Mouse (Mus musculus) ovary, adult 18-20 months (tissue): ENCODE data around the gene Gstp2.

ENCODE experiments used
- DNase-seq: peaks from one replicate; pipeline ENCODE4 v3.0.0; 2022; ENCODE audit warnings: low spot score, mixed read lengths

Gene Gstp2

GRCm38 (mm10) chr19:4045966-4046865, at the start of gene Gstp2:
Gene Gstp2, minus strand, starts transcription at chr19:4046023.
- peak; percentile 69 for DNase-seq

GRCm38 (mm10) chr19:4094774-4095303, 49.0 kb upstream of the Gstp2 start:
- DNase-seq, result no peak

GRCm38 (mm10) chr19:4094348-4094747, 48.5 kb upstream of the Gstp2 start:
- DNase-seq, result no peak

- no peak for DNase-seq
Observed at GRCm38 (mm10) chr19:4093772-4094171, 47.9 kb upstream of the Gstp2 start.

- DNase-seq, result no peak
Observed at GRCm38 (mm10) chr19:4092750-4093149, 46.9 kb upstream of the Gstp2 start.

- no peak for DNase-seq
Observed at GRCm38 (mm10) chr19:4091383-4091782, 45.6 kb upstream of the Gstp2 start.

GRCm38 (mm10) chr19:4090446-4090845, 44.6 kb upstream of the Gstp2 start:
- DNase-seq, result no peak

GRCm38 (mm10) chr19:4089128-4089527, 43.3 kb upstream of the Gstp2 start:
- DNase-seq, result no peak

GRCm38 (mm10) chr19:4088146-4088545, 42.3 kb upstream of the Gstp2 start:
- no peak for DNase-seq

- no peak for DNase-seq
Observed at GRCm38 (mm10) chr19:4087090-4087489, 41.3 kb upstream of the Gstp2 start.

- no peak for DNase-seq
Observed at GRCm38 (mm10) chr19:4086156-4086555, 40.3 kb upstream of the Gstp2 start.

- DNase-seq, result no peak
Observed at GRCm38 (mm10) chr19:4084984-4085383, 39.2 kb upstream of the Gstp2 start.

- DNase-seq, result no peak
Observed at GRCm38 (mm10) chr19:4083826-4084225, 38.0 kb upstream of the Gstp2 start.

- no peak for DNase-seq
Observed at GRCm38 (mm10) chr19:4083316-4083715, 37.5 kb upstream of the Gstp2 start.

GRCm38 (mm10) chr19:4082219-4082965, 36.6 kb upstream of the Gstp2 start:
- DNase-seq, result no peak

- no peak for DNase-seq
Observed at GRCm38 (mm10) chr19:4081394-4081793, 35.6 kb upstream of the Gstp2 start, which contains the start of gene Cabp2. Gene Cabp2, plus strand, starts transcription at chr19:4081578.

- no peak for DNase-seq
Observed at GRCm38 (mm10) chr19:4080511-4081009, 34.7 kb upstream of the Gstp2 start.

- no peak for DNase-seq
Observed at GRCm38 (mm10) chr19:4079594-4079993, 33.8 kb upstream of the Gstp2 start.

- DNase-seq, result no peak
Observed at GRCm38 (mm10) chr19:4075531-4075930, 29.7 kb upstream of the Gstp2 start.

GRCm38 (mm10) chr19:4072706-4073424, 27.0 kb upstream of the Gstp2 start:
- DNase-seq, result no peak

GRCm38 (mm10) chr19:4071406-4071805, 25.6 kb upstream of the Gstp2 start:
- no peak for DNase-seq

GRCm38 (mm10) chr19:4070756-4071155, 24.9 kb upstream of the Gstp2 start:
- DNase-seq, result no peak
